Mouse (Mus musculus): ENCODE data around the gene Chst3. TPM values are rescaled to one million over a fixed set of nuclear protein-coding genes. Genes with fewer than 3 reads are reported as not detected.

Chst3 gene
- polyA plus RNA-seq, 2 experiments: 0.09 to 0.13 TPM

DNA sequence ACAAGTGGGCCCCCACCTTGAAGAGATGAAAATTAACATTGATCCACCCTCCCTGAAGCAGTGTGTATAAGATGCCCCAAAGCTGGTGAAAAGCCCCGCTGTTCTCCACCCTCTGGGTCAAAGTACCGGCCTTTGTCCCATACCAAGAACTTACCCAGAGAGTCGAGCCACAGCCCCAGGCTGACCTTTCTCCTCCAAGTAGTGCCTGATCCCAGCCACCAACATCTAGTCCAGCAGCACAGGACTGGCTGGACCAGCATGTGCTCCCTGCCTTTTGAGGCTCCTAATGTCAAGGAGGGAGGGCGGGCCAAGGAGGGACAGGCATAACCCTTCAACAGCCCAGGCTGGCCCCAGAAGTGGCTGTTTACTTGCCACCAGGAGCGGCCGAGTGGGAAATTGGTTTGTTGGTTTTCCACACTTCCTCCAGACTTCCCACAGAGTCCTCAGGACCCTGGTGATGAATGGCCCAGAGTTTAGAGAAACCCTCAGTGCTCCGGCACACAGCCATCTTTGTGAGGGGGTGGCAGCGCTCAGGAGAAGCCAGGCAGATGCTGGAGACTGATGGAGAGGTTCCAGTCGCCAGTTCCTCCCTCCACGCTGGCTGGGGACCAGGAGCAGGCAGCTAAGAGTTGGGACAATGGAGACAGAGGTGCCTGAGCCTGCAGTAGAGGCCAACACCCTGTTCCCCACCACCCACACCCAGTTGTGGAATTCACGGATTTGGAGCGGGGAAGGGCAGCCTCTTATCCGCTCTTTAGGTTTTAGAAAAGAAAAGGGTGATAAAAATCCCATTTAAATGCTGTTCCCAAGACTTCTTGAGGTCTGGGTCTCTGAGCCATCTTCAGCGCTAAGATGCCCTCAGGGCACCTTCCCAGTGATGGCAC is 3.7 kb downstream of the Chst3 start:
- H3K27ac ChIP-seq: no peak overlapping the region
- TF ChIP-seq CTCF (IDR thresholded peaks at IDR 0.05; ENCODE audit: low read depth) (no peak), EP300 (IDR thresholded peaks at IDR 0.05; ENCODE audit: low read depth) (no peak)

DNA sequence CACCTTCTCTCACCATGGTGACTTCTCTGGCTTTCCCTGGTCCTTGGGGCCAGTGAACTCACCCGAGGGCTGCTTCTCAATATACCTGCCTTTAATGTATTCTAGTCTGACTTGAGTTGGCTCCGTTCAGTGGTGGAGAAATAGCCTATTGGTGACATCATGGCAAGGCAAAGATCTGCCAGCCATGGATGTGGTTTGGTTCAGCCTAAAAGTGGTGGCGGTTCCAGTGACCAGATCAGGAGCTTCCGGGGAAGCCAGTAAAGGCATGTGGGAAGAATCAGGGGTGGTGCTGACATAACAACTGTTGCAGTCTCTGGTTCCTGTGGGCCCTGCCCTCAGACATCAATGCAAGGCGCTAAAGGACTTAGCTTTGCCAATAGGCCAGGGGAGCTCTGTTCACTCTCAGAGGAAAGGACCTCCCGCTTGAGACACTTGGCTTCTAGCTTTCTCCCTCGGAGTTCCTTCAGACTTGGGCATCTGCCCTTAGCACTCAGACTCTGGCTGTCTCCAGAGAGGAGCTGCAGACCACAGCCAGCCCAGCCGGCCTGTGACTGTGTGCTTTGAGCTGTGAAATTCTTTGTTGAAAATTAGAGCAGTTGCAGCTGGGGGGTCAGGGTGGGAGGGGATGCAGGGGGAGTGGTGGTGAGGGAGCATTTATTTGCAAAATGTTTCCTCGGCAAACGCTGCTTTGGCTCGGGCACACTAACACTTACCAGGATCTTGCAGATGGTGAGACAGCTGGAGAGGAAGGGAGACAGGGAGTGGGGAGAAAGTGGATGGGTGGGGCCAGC is 6.3 kb downstream of the Chst3 start:
- H3K36me3 ChIP-seq (replicated peaks; ENCODE audit: control insufficient read depth, insufficient read depth, low read depth): no peaks in the 10 kb centered on the region
- H3K27ac ChIP-seq: no peak overlapping the region
- WGBS (ENCODE audit: insufficient replicate concordance): 40% methylated on average over 11 of the region's 11 CpGs
- no peaks in the 10 kb centered on the region for H3K9me3 ChIP-seq (ENCODE audit: control insufficient read depth, low read length)
- DNase-seq (ENCODE audit: low read depth in 3 of 3, low spot score in 3 of 3) (no peak), ATAC-seq (ENCODE audit: insufficient read depth) (no peak)
- TF ChIP-seq EP300 (IDR thresholded peaks at IDR 0.05; ENCODE audit: low read depth): no peak
- no peak for TF ChIP-seq CTCF (IDR thresholded peaks at IDR 0.05; ENCODE audit: low read depth)
- no peak overlapping the region for H3K9ac ChIP-seq (replicated peaks)
- no peak overlapping the region for H3K4me2 ChIP-seq (ENCODE audit: low read depth)
- peaks cover 9% of the 10 kb centered on the region for H3K27me3 ChIP-seq (ENCODE audit: control insufficient read depth, insufficient read depth, low read length)
- H3K4me1 ChIP-seq (replicated peaks; ENCODE audit: control insufficient read depth in 2 of 2, insufficient read depth in 2 of 2, low read length in 1 of 2): no peaks in the 10 kb centered on the region
- H3K4me3 ChIP-seq (ENCODE audit: insufficient read depth in 1 of 2, low read depth in 2 of 2, low read length in 2 of 2): no peak overlapping the region

More for the DNA sequence above, 3.7 kb downstream of the Chst3 start:
- 41% methylated on average over 14 of the region's 14 CpGs for WGBS (ENCODE audit: insufficient replicate concordance)
- no peak for DNase-seq (ENCODE audit: low read depth in 3 of 3, low spot score in 3 of 3)
- Histone ChIP-seq H3K4me2 (ENCODE audit: low read depth) (no peak overlapping the region), H3K4me3 (ENCODE audit: insufficient read depth in 1 of 2, low read depth in 2 of 2, low read length in 2 of 2) (no peak overlapping the region), H3K4me1 (replicated peaks; ENCODE audit: control insufficient read depth in 2 of 2, insufficient read depth in 2 of 2, low read length in 1 of 2) (no peaks in the 10 kb centered on the region), H3K36me3 (replicated peaks; ENCODE audit: control insufficient read depth, insufficient read depth, low read depth) (no peaks in the 10 kb centered on the region), H3K9me3 (ENCODE audit: control insufficient read depth, low read length) (no peaks in the 10 kb centered on the region), H3K9ac (replicated peaks) (no peak overlapping the region), H3K27me3 (ENCODE audit: control insufficient read depth, insufficient read depth, low read length) (peaks cover 33% of the 10 kb centered on the region)
- ATAC-seq (ENCODE audit: insufficient read depth): no peak

- ATAC-seq (ENCODE audit: insufficient read depth) (no peak), DNase-seq (ENCODE audit: low read depth in 3 of 3, low spot score in 3 of 3) (no peak)
- Histone ChIP-seq H3K27ac (no peak overlapping the region), H3K9ac (replicated peaks) (no peak overlapping the region), H3K27me3 (ENCODE audit: control insufficient read depth, insufficient read depth, low read length) (no peaks in the 10 kb centered on the region), H3K4me1 (replicated peaks; ENCODE audit: control insufficient read depth in 2 of 2, insufficient read depth in 2 of 2, low read length in 1 of 2) (no peaks in the 10 kb centered on the region), H3K36me3 (replicated peaks; ENCODE audit: control insufficient read depth, insufficient read depth, low read depth) (no peaks in the 10 kb centered on the region), H3K9me3 (ENCODE audit: control insufficient read depth, low read length) (no peaks in the 10 kb centered on the region), H3K4me2 (ENCODE audit: low read depth) (no peak overlapping the region), H3K4me3 (ENCODE audit: insufficient read depth in 1 of 2, low read depth in 2 of 2, low read length in 2 of 2) (no peak overlapping the region)
- TF ChIP-seq CTCF (IDR thresholded peaks at IDR 0.05; ENCODE audit: low read depth): no peak
- TF ChIP-seq EP300 (IDR thresholded peaks at IDR 0.05; ENCODE audit: low read depth): no peak
- 57% methylated on average over 8 of the region's 8 CpGs for WGBS (ENCODE audit: insufficient replicate concordance)
These were observed 7.5 kb downstream of the Chst3 start for GRCm38 (mm10) chr10:60211501-60212005.

DNA sequence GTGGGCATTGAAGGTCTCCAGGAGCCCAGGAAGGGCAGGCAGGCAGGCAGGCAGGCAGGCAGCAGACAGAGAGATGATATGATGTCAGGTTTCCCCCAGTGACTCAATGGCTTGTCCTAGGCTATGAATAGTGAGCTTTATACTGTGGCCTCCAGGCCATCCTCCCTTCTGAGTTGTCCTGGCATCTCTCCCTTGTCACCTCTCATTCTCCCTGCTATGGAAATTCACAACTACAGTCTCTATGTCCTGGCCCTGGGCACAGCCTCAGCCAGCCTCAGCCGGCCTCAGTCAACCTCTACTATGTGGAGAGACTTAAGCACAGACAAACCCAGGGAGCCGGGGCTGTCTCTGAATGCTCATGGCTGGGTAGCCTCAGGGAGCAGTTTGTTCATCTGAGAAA is 8.6 kb downstream of the Chst3 start:
- H3K36me3 ChIP-seq (replicated peaks; ENCODE audit: control insufficient read depth, insufficient read depth, low read depth): no peaks in the 10 kb centered on the region
- no peaks in the 10 kb centered on the region for H3K9me3 ChIP-seq (ENCODE audit: control insufficient read depth, low read length)
- no peak overlapping the region for H3K4me3 ChIP-seq (ENCODE audit: insufficient read depth in 1 of 2, low read depth in 2 of 2, low read length in 2 of 2)
- DNase-seq (ENCODE audit: low read depth in 3 of 3, low spot score in 3 of 3): no peak
- no peak overlapping the region for H3K4me2 ChIP-seq (ENCODE audit: low read depth)
- H3K27me3 ChIP-seq (ENCODE audit: control insufficient read depth, insufficient read depth, low read length): no peaks in the 10 kb centered on the region
- no peak overlapping the region for H3K27ac ChIP-seq
- WGBS (ENCODE audit: insufficient replicate concordance): 63% methylated on average over 2 of the region's 2 CpGs
- H3K9ac ChIP-seq (replicated peaks): no peak overlapping the region
- no peak for ATAC-seq (ENCODE audit: insufficient read depth)
- no peak for TF ChIP-seq CTCF (IDR thresholded peaks at IDR 0.05; ENCODE audit: low read depth)
- TF ChIP-seq EP300 (IDR thresholded peaks at IDR 0.05; ENCODE audit: low read depth): no peak
- no peaks in the 10 kb centered on the region for H3K4me1 ChIP-seq (replicated peaks; ENCODE audit: control insufficient read depth in 2 of 2, insufficient read depth in 2 of 2, low read length in 1 of 2)

- Histone ChIP-seq H3K27me3 (ENCODE audit: control insufficient read depth, insufficient read depth, low read length) (no peaks in the 10 kb centered on the region), H3K36me3 (replicated peaks; ENCODE audit: control insufficient read depth, insufficient read depth, low read depth) (no peaks in the 10 kb centered on the region), H3K4me2 (ENCODE audit: low read depth) (no peak overlapping the region), H3K9me3 (ENCODE audit: control insufficient read depth, low read length) (no peaks in the 10 kb centered on the region), H3K4me3 (ENCODE audit: insufficient read depth in 1 of 2, low read depth in 2 of 2, low read length in 2 of 2) (no peak overlapping the region), H3K4me1 (replicated peaks; ENCODE audit: control insufficient read depth in 2 of 2, insufficient read depth in 2 of 2, low read length in 1 of 2) (no peaks in the 10 kb centered on the region), H3K9ac (replicated peaks) (no peak overlapping the region), H3K27ac (no peak overlapping the region)
- DNase-seq (ENCODE audit: low read depth in 3 of 3, low spot score in 3 of 3) (no peak), ATAC-seq (ENCODE audit: insufficient read depth) (no peak)
- TF ChIP-seq EP300 (IDR thresholded peaks at IDR 0.05; ENCODE audit: low read depth) (no peak), CTCF (IDR thresholded peaks at IDR 0.05; ENCODE audit: low read depth) (no peak)
- WGBS (ENCODE audit: insufficient replicate concordance): 33% methylated on average over 5 of the region's 5 CpGs
These were observed 9.8 kb downstream of the Chst3 start for GRCm38 (mm10) chr10:60209237-60209636.
